Mouse (Mus musculus): ENCODE measurements around the gene Hspg2.
A peak's percentile ranks its signal among the peaks of the same experiment; 100 is the strongest.
"Not testable (repeated sequence)": the region's sequence is repeated elsewhere in the genome, so short reads cannot be mapped to it uniquely, and the experiment has no call there.

Hspg2 gene

GRCm38 (mm10) chr4:137579789-137580188, 111.2 kb downstream of the Hspg2 start:
- no peak for DNase-seq

- DNase-seq, result no peak
Observed at GRCm38 (mm10) chr4:137580299-137580698, 111.7 kb downstream of the Hspg2 start.

- no peak for DNase-seq
Observed at GRCm38 (mm10) chr4:137581815-137582214, 113.2 kb downstream of the Hspg2 start.

- not testable (repeated sequence) for DNase-seq
Observed at GRCm38 (mm10) chr4:137589095-137589494, 120.5 kb downstream of the Hspg2 start.

- no peak for DNase-seq
Observed at GRCm38 (mm10) chr4:137589586-137589985, 121.0 kb downstream of the Hspg2 start.

- DNase-seq, result no peak
Observed at GRCm38 (mm10) chr4:137590961-137591360, 122.4 kb downstream of the Hspg2 start.

- DNase-seq, result peak; percentile 98
Observed at GRCm38 (mm10) chr4:137593601-137594495, 125.3 kb downstream of the Hspg2 start, which contains the start of gene Usp48. Usp48 (plus strand) TSS chr4:137593755.

GRCm38 (mm10) chr4:137594496-137595270, 126.1 kb downstream of the Hspg2 start:
- peak in 1 of 2 experiments; percentile 33 for DNase-seq

- DNase-seq, result no peak
Observed at GRCm38 (mm10) chr4:137597098-137597630, 128.6 kb downstream of the Hspg2 start.

GRCm38 (mm10) chr4:137598577-137598976, 130.0 kb downstream of the Hspg2 start:
- no peak for DNase-seq

GRCm38 (mm10) chr4:137603449-137604171, 135.0 kb downstream of the Hspg2 start:
- no peak for DNase-seq

- DNase-seq, result no peak
Observed at GRCm38 (mm10) chr4:137607023-137607422, 138.5 kb downstream of the Hspg2 start.

GRCm38 (mm10) chr4:137609281-137609680, 140.7 kb downstream of the Hspg2 start:
- no peak for DNase-seq

GRCm38 (mm10) chr4:137609702-137610101, 141.1 kb downstream of the Hspg2 start:
- DNase-seq, result no peak

GRCm38 (mm10) chr4:137610256-137610655, 141.7 kb downstream of the Hspg2 start:
- no peak for DNase-seq
